Mouse (Mus musculus): ENCODE measurements around the gene Ercc1. TPM values are rescaled to one million over a fixed set of nuclear protein-coding genes. Genes with fewer than 3 reads are reported as not detected.

Gene Ercc1
- polyA plus RNA-seq, 1 experiment from 2014 or later: 32.8 TPM

DNA sequence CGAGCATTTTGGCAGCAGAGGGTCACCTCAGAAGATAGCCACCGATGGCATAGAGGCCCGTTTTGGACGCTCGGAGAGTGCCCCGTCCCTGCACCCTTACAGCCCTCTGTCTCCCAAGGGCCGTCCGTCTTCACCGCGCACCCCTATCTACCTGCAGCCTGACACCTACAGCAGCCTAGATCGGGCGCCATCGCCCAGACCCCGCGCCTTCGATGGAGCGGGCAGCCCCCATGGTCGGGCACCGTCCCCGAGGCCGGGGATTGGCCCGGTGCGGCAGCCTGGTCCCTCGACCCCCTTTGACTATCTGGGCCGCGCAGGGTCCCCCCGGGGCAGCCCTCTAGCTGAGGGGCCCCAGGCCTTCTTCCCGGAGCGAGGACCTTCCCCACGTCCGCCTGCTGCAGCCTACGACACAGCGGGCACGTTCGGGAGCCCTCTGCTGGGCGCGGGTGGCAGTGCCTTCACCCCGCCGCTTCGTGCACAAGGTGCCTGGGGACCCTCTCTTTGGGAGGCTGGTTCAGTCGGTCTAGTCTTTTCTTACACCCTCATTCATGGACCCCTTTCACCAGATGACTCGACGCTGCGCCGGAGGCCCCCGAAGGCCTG, 25.3 kb downstream of the Ercc1 start:
- TF ChIP-seq EP300 (optimal IDR thresholded peaks at IDR 0.05) (no peak), CTCF (IDR thresholded peaks at IDR 0.05; ENCODE audit: low read depth) (peak; percentile 83)
- DNase-seq (ENCODE audit: low spot score) (peak; percentile 71), ATAC-seq (ENCODE audit: low FRiP score, low TSS enrichment) (peak; percentile 50)
- Histone ChIP-seq H3K9me3 (ENCODE audit: control insufficient read depth, low read length) (no peaks in the 10 kb centered on the region), H3K9ac (ENCODE audit: low read length) (peak overlapping the region; percentile 50; the same call in 1 of the 2 replicates), H3K36me3 (ENCODE audit: control insufficient read depth, insufficient read depth, low read length) (0 out of 2 replicates have a peak, but pooled peaks cover 3% of the 10 kb centered on the region), H3K27ac (replicated peaks) (no peak overlapping the region), H3K27me3 (ENCODE audit: control insufficient read depth, insufficient read depth, low read length) (no peaks in the 10 kb centered on the region), H3K4me1 (replicated peaks; ENCODE audit: control insufficient read depth, insufficient read depth) (peaks cover 2% of the 10 kb centered on the region; the same call in 1 of the 2 replicates), H3K4me3 (ENCODE audit: low read depth, low read length) (peak overlapping the region; percentile 33), H3K4me2 (replicated peaks; ENCODE audit: low read depth) (peak overlapping the region; percentile 60)
- 20% methylated on average over 46 of the region's 46 CpGs for WGBS

- peaks cover 2% of the 10 kb centered on the region; the same call in 1 of the 2 replicates for H3K4me1 ChIP-seq (replicated peaks; ENCODE audit: control insufficient read depth, insufficient read depth)
- no peak overlapping the region for H3K27ac ChIP-seq (replicated peaks)
- H3K4me3 ChIP-seq (ENCODE audit: low read depth, low read length): no peak overlapping the region
- H3K4me2 ChIP-seq (replicated peaks; ENCODE audit: low read depth): no peak overlapping the region
- H3K27me3 ChIP-seq (ENCODE audit: control insufficient read depth, insufficient read depth, low read length): no peaks in the 10 kb centered on the region
- no peak for DNase-seq (ENCODE audit: low spot score)
- H3K9ac ChIP-seq (ENCODE audit: low read length): no peak overlapping the region
- H3K9me3 ChIP-seq (ENCODE audit: control insufficient read depth, low read length): no peaks in the 10 kb centered on the region
- no peak for ATAC-seq (ENCODE audit: low FRiP score, low TSS enrichment)
- peaks cover 3% of the 10 kb centered on the region; the same call in 1 of the 2 replicates for H3K36me3 ChIP-seq (ENCODE audit: control insufficient read depth, insufficient read depth, low read length)
- no peak for TF ChIP-seq EP300 (optimal IDR thresholded peaks at IDR 0.05)
- TF ChIP-seq CTCF (IDR thresholded peaks at IDR 0.05; ENCODE audit: low read depth): no peak
- 86% methylated on average over 2 of the region's 2 CpGs for whole genome bisulfite sequencing
These were observed 28.8 kb downstream of the Ercc1 start for GRCm38 (mm10) chr7:19373367-19373766.

DNA sequence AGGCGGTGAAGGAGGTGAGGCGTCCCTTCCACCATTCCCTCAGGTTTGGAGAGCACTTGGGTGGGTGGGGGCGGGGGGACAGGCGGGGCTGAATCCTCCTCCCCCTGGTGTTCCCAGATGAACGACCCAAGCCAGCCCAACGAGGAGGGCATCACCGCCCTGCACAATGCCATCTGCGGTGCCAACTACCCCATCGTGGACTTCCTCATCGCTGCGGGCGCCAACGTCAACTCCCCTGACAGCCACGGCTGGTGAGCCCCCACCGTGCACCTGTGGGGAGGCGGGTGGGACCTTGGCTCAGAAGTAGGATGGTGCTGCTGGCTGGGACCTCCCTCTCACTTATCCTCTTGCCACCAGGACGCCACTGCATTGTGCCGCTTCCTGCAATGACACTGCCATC, 30.8 kb downstream of the Ercc1 start:
- Histone ChIP-seq H3K36me3 (ENCODE audit: control insufficient read depth, insufficient read depth, low read length) (peaks cover 3% of the 10 kb centered on the region; the same call in 1 of the 2 replicates), H3K4me3 (ENCODE audit: low read depth, low read length) (no peak overlapping the region), H3K27me3 (ENCODE audit: control insufficient read depth, insufficient read depth, low read length) (no peaks in the 10 kb centered on the region), H3K4me1 (replicated peaks; ENCODE audit: control insufficient read depth, insufficient read depth) (no peaks in the 10 kb centered on the region), H3K9ac (ENCODE audit: low read length) (no peak overlapping the region), H3K27ac (replicated peaks) (no peak overlapping the region), H3K9me3 (ENCODE audit: control insufficient read depth, low read length) (no peaks in the 10 kb centered on the region), H3K4me2 (replicated peaks; ENCODE audit: low read depth) (no peak overlapping the region)
- no peak for DNase-seq (ENCODE audit: low spot score)
- WGBS: 82% methylated on average over 18 of the region's 18 CpGs
- no peak for TF ChIP-seq CTCF (IDR thresholded peaks at IDR 0.05; ENCODE audit: low read depth)
- TF ChIP-seq EP300 (optimal IDR thresholded peaks at IDR 0.05): no peak
- 0 out of 2 replicates have a peak, but pooled peaks have one; percentile 8 for ATAC-seq (ENCODE audit: low FRiP score, low TSS enrichment)

DNA sequence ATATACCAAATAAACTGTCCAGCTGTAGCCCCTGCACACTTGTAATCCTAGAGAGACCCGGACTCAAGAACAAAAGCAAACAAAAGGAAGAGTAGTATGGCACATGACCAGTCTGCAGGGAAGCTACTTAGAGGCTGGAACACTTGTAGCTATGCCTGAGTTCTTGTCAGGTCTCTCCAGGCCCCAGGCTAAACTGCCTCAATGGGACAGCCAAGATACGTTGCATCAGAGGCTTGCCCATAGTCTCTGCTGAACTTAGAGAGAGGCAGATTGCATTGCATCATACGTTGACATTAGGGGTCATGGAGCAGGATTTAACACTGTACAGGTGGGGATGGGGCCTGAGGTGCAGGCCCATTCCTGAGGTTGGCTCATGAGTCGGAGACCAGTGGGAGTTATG, 31.4 kb downstream of the Ercc1 start:
- TF ChIP-seq CTCF (IDR thresholded peaks at IDR 0.05; ENCODE audit: low read depth) (no peak), EP300 (optimal IDR thresholded peaks at IDR 0.05) (no peak)
- no peak for DNase-seq (ENCODE audit: low spot score)

DNA sequence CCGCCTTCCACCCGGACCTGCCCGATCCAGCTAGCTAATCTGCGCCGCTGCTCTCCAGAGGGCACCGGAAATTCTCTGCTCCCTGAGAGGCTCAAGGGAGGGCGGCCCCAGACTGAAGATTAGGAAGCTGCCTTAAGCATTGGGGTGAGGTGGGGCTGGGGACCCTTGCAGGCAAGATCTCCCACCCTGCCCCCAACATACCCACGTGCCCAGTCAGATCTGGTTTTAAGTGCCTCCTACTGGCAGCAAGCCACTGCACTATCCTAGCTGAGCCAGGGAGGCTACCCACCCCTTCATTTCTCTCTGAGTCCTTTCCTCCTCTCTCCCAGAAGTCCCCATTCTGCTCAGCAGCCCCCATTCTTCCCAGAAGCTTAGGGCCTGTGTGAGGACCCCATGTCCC, 33.5 kb downstream of the Ercc1 start:
- Histone ChIP-seq H3K36me3 (ENCODE audit: control insufficient read depth, insufficient read depth, low read length) (no peaks in the 10 kb centered on the region; the same call in 1 of the 2 replicates), H3K4me2 (replicated peaks; ENCODE audit: low read depth) (no peak overlapping the region), H3K9ac (ENCODE audit: low read length) (no peak overlapping the region), H3K4me1 (replicated peaks; ENCODE audit: control insufficient read depth, insufficient read depth) (0 out of 2 replicates have a peak, but pooled peaks cover 2% of the 10 kb centered on the region), H3K4me3 (ENCODE audit: low read depth, low read length) (no peak overlapping the region), H3K27ac (replicated peaks) (no peak overlapping the region), H3K27me3 (ENCODE audit: control insufficient read depth, insufficient read depth, low read length) (no peaks in the 10 kb centered on the region), H3K9me3 (ENCODE audit: control insufficient read depth, low read length) (no peaks in the 10 kb centered on the region)
- 64% methylated on average over 8 of the region's 8 CpGs for WGBS
- TF ChIP-seq EP300 (optimal IDR thresholded peaks at IDR 0.05): no peak
- no peak for TF ChIP-seq CTCF (IDR thresholded peaks at IDR 0.05; ENCODE audit: low read depth)
- ATAC-seq (ENCODE audit: low FRiP score, low TSS enrichment) (no peak), DNase-seq (ENCODE audit: low spot score) (no peak)

More for the DNA sequence above, 31.4 kb downstream of the Ercc1 start:
- Histone ChIP-seq H3K27ac (replicated peaks) (no peak overlapping the region), H3K27me3 (ENCODE audit: control insufficient read depth, insufficient read depth, low read length) (no peaks in the 10 kb centered on the region), H3K36me3 (ENCODE audit: control insufficient read depth, insufficient read depth, low read length) (peaks cover 3% of the 10 kb centered on the region; the same call in 1 of the 2 replicates), H3K4me2 (replicated peaks; ENCODE audit: low read depth) (no peak overlapping the region), H3K9ac (ENCODE audit: low read length) (no peak overlapping the region), H3K9me3 (ENCODE audit: control insufficient read depth, low read length) (no peaks in the 10 kb centered on the region), H3K4me3 (ENCODE audit: low read depth, low read length) (no peak overlapping the region), H3K4me1 (replicated peaks; ENCODE audit: control insufficient read depth, insufficient read depth) (no peaks in the 10 kb centered on the region)
- 84% methylated on average over 4 of the region's 4 CpGs for WGBS
- ATAC-seq (ENCODE audit: low FRiP score, low TSS enrichment): peak; percentile 16; the same call in 1 of the 2 replicates

All from stomach, postnatal 0 days (tissue).